Mouse (Mus musculus) limb, embryonic 13.5 days (tissue): ENCODE results near the gene Bnc2. TPM values are rescaled to one million over a fixed set of nuclear protein-coding genes. Genes with fewer than 3 reads are reported as not detected.
A peak's percentile ranks its signal among the peaks of the same experiment; 100 is the strongest.

Source experiments
- ATAC-seq: fragments of 200-750 bp; cut with Nextera tagmentation; 2 replicates; pipeline ENCODE4 v1.8.0; 2017; ENCODE audit warnings: low read depth, moderate number of reproducible peaks, moderate TSS enrichment; ENCODE audit not compliant: low FRiP score
- H3K27ac ChIP-seq: fragments of 300-500 bp; sonication (generic); 2 replicates; pipeline ENCODE4 v1.5.1; 2015; ENCODE audit warnings: inconsistent platforms, mild to moderate bottlenecking, moderate library complexity
- H3K27me3 ChIP-seq: fragments of 300-500 bp; sonication (generic); 2 replicates; pipeline ENCODE4 v1.6.1; 2015; ENCODE audit warnings: mild to moderate bottlenecking, inconsistent platforms
- H3K36me3 ChIP-seq: fragments of 300-500 bp; sonication (generic); 2 replicates; pipeline ENCODE4 v1.6.1; 2015; ENCODE audit warnings: inconsistent platforms, mild to moderate bottlenecking, moderate library complexity
- H3K4me1 ChIP-seq: fragments of 300-500 bp; sonication (generic); 2 replicates; pipeline ENCODE4 v1.6.1; 2015; ENCODE audit warnings: inconsistent platforms
- H3K4me2 ChIP-seq: fragments of 300-500 bp; sonication (generic); replicated peaks from 2 replicates; pipeline ENCODE4 v1.6.1; 2015; ENCODE audit warnings: inconsistent platforms, mild to moderate bottlenecking, moderate library complexity
- H3K4me3 ChIP-seq: fragments of 300-500 bp; sonication (generic); 2 replicates; pipeline ENCODE4 v1.5.1; 2015; ENCODE audit warnings: moderate library complexity, mild to moderate bottlenecking, inconsistent platforms
- H3K9ac ChIP-seq: fragments of 300-500 bp; sonication (generic); 2 replicates; pipeline ENCODE4 v1.6.1; 2015; ENCODE audit warnings: mild to moderate bottlenecking, inconsistent platforms
- H3K9me3 ChIP-seq: fragments of 300-500 bp; sonication (generic); 2 replicates; pipeline ENCODE4 v1.6.1; 2016; ENCODE audit warnings: inconsistent platforms
- WGBS: fragments of 180-500 bp; shearing (Covaris S2); methylation state at CpG from one replicate; pipeline ENCODE4 v1.1.7; 2015; 5-methylcytosine and 5-hydroxymethylcytosine counted together
- polyA plus RNA-seq: library from polyadenylated mRNA; unstranded; fragments of >200 nt; fragmentation: Nextera tagmentation; extraction: Ambion mirVana; gene quantifications from 2 replicates; pipeline ENCODE4 v1.2.1, GENCODE M21; 2015

Gene Bnc2
- polyA plus RNA-seq, 1 experiment from 2014 or later = 38.7 TPM

DNA sequence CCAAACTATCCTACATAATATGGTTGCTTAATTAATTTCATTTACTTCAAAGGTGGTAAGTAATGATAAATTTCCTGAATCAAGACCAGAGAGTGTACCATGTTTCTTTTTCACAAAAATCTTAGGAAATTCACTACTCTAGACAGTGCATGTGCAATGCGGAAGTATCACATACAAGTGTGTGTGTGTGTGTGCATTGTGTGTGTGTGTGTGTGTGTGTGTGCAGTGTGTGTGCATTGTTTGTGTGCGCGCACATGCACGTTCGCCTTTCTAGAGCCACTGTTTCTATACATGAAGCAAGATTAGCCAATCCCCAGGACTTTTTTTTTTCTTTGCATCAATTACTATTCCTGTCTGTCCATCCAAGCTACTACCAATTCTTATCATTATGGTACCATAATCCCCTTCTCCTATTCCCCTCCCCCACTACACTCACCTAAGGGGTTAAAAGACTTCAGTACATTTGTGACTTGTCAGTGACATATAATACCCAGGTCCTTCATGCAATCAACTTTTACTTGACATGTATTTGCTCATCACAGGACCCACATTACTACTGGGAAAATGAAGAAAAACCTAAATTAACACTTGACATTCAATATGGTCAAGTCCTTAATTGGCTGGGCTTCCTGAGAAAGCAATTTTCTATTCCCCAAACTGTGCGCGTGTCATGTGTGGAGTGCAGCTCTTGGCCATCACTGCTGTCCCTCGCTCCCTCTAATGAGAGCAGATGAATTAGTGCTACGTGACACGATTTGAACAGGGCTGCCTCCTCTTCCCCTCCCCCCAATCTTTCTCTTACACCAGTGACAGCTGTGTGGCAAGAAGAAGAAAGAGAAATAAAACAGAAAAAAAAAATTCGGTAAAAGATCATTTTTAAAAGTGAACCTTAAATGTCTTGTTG is 145.9 kb downstream of the Bnc2 start:
- 77% methylated on average over 11 of the region's 11 CpGs for WGBS
- Histone ChIP-seq H3K4me1 (peaks cover 19% of the 10 kb centered on the region), H3K4me2 (no peak overlapping the region), H3K9me3 (no peaks in the 10 kb centered on the region), H3K27me3 (peaks cover 4% of the 10 kb centered on the region; the same call in 1 of the 2 replicates), H3K9ac (no peak overlapping the region), H3K4me3 (no peak overlapping the region), H3K27ac (no peak overlapping the region), H3K36me3 (no peaks in the 10 kb centered on the region)
- ATAC-seq = no peak

DNA sequence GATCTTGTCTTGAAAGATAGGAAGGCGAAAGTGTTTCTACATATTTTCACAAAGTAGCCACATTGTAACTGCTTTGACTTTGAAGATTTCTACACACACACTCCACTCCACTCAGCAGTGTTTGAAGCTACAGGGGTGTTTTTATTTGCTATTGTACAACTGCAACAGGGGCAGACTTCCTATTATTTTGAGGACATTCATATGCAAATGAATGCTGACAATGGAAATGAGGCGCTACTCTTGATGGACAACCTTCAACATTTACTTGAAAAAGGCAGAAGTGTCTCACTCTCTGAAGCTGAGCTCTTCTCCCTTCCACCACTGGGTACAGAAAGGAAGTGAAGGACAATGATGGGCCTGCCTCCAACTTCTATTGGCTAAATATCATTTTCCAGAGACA is 146.7 kb downstream of the Bnc2 start:
- Histone ChIP-seq H3K4me3 (no peak overlapping the region), H3K27ac (no peak overlapping the region), H3K9ac (no peak overlapping the region), H3K4me1 (peaks cover 27% of the 10 kb centered on the region), H3K27me3 (peaks cover 4% of the 10 kb centered on the region; the same call in 1 of the 2 replicates), H3K36me3 (no peaks in the 10 kb centered on the region), H3K9me3 (no peaks in the 10 kb centered on the region), H3K4me2 (no peak overlapping the region)
- WGBS = 84% methylated on average over 2 of the region's 2 CpGs
- ATAC-seq = no peak

DNA sequence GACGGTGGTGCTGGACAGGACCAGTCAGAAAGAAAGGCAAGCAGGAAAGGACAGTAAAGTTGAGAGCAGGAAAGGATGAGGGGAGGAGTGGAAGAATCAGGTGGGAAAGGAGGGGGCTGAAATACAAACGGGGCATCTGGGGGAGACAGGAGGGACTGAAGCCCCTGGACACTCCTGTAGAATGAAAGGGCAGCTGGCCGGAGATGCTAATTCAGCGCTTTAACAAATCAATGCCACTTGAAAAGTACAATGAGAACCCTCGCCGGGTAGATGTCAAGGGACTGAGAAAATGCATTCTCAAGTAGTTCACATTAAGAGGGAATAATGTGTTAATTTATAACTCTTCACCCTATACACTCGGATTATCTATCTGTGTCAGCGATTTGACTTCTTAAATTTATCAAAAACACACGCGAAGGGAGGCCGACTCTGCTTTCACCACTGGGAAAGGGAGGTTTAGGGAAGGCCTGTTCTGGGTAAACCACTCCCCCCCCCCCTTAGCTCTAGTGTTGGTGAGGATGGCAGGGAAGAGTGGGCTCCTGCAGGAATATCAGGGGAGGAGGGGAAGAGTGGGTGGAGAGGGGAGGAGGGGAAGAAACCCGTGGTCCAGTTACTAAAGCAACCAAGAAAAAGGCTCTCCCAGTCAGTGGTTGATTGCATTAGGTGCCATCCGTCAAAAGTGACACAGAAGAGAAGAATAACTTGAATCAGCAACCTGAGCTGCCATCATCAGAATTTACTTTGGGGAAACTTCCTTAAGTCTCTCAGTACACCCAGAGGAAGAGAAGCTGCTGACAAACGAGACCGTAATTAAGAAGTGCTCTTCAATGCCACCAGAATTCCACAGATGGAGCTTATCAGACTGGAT is 147.8 kb downstream of the Bnc2 start:
- Histone ChIP-seq H3K4me2 (no peak overlapping the region), H3K9ac (no peak overlapping the region), H3K4me1 (peaks cover 36% of the 10 kb centered on the region), H3K9me3 (no peaks in the 10 kb centered on the region), H3K4me3 (no peak overlapping the region), H3K27me3 (peaks cover 4% of the 10 kb centered on the region; the same call in 1 of the 2 replicates), H3K27ac (no peak overlapping the region), H3K36me3 (no peaks in the 10 kb centered on the region)
- WGBS = 32% methylated on average over 15 of the region's 15 CpGs
- no peak for ATAC-seq

DNA sequence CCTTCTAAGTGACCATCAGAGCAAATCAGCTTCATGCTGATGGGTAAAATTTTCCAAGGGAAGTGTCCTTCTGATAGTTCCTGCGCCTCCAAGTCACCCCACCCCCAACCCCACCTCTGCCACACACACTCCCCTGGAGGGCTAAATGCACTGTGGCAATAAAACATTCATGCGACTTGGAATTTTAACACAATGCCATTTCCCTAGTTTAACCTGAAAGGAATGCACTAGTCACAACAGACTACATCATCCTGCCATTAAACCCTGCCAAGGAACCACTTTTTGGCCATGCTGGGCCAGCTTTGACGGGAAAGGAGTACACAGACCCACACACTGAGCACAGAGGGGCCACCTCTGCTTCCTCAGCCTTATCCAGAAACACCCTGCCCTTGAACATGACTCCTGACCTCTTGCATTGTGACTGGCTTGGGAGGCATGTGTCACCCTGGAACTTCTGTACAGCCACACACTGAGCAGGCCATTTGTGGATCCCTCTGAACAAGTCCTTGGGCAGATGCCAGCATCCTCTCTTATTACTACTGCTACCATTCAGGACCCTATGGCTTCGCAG is 151.3 kb downstream of the Bnc2 start:
- Histone ChIP-seq H3K9me3 (no peaks in the 10 kb centered on the region), H3K36me3 (no peaks in the 10 kb centered on the region), H3K4me1 (peaks cover 36% of the 10 kb centered on the region), H3K27me3 (peaks cover 4% of the 10 kb centered on the region; the same call in 1 of the 2 replicates), H3K27ac (peak overlapping the region; percentile 83), H3K4me2 (peak overlapping the region; percentile 42), H3K9ac (peak overlapping the region; percentile 50), H3K4me3 (no peak overlapping the region)
- ATAC-seq = peak; percentile 69
- 19% methylated on average over 4 of the region's 4 CpGs for WGBS

DNA sequence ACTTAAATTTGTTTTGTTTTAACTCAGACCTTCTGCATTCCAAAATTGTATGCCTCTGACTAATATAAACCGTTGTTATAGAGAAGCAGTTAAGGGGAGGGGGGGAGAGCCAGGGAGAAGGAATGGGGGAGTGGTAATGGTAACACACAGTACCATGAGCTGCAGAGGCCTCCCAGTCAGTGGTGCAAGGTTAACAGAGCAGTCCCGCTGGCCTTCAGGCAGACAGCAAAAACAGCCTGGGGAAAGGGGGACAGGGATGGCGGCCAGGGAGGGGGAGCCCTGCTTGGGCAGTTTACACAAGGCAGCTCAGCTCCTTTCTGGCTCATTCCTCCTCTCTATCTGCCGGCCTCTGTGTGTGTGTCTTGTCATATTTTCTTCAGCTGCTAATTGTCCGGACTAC is 151.9 kb downstream of the Bnc2 start:
- Histone ChIP-seq H3K4me3 (no peak overlapping the region), H3K9ac (peak overlapping the region; percentile 50), H3K27ac (peak overlapping the region; percentile 83), H3K36me3 (no peaks in the 10 kb centered on the region), H3K9me3 (no peaks in the 10 kb centered on the region), H3K4me1 (peaks cover 36% of the 10 kb centered on the region), H3K4me2 (peak overlapping the region; percentile 42), H3K27me3 (peaks cover 4% of the 10 kb centered on the region; the same call in 1 of the 2 replicates)
- peak; percentile 75; the same call in 1 of the 2 replicates for ATAC-seq
- 8% methylated on average over 5 of the region's 5 CpGs for WGBS

DNA sequence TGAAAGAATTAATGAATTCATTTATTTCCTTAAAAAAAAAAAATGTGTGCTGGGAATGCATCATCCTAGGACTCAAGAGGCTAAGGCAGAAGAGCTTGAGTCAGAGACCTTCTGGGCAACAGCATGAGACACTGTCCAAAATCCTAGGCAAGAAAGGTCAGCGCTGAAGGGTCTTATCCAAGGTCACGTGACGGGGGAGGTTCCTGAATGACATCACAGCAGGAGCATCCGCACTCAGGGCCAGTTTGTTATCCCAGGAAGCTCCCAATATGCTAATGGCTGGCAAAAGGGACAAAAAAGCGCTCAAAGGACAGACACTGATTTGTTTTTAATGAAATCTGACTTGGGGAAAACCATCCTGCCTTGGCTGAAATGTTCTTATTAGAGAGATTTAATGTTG is 153.5 kb downstream of the Bnc2 start:
- no peaks in the 10 kb centered on the region for H3K9me3 ChIP-seq
- H3K27ac ChIP-seq = no peak overlapping the region
- no peaks in the 10 kb centered on the region for H3K27me3 ChIP-seq
- H3K9ac ChIP-seq = no peak overlapping the region
- WGBS = 89% methylated on average over 5 of the region's 5 CpGs
- H3K4me3 ChIP-seq = no peak overlapping the region
- H3K4me2 ChIP-seq = no peak overlapping the region
- no peaks in the 10 kb centered on the region for H3K36me3 ChIP-seq
- no peak for ATAC-seq
- peaks cover 25% of the 10 kb centered on the region for H3K4me1 ChIP-seq

DNA sequence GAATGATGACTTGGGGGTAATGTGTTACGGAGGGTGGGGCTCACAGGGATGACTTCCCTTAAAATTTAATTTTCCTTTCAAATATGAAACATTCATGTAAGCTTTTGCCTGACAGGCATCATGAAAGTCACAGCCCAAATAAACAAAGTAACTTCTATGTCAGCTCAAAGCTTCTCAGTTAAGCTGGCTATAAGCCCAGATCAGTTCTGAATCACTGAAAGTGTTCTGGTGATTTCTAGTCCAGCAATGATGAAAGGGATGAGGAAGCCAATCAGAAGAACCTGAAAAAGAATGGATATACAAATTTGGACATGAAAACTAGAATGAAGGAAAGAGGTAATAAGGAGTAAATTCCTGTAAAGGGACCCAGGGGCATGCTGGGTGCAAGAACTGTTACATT is 164.6 kb downstream of the Bnc2 start:
- WGBS = 93% methylated on average over 1 of the region's 1 CpGs
- Histone ChIP-seq H3K27ac (peak overlapping the region; percentile 10; the same call in 1 of the 2 replicates), H3K27me3 (no peaks in the 10 kb centered on the region), H3K4me2 (no peak overlapping the region), H3K36me3 (no peaks in the 10 kb centered on the region), H3K9ac (no peak overlapping the region), H3K4me1 (peaks cover 15% of the 10 kb centered on the region), H3K4me3 (no peak overlapping the region), H3K9me3 (no peaks in the 10 kb centered on the region)
- ATAC-seq = no peak

DNA sequence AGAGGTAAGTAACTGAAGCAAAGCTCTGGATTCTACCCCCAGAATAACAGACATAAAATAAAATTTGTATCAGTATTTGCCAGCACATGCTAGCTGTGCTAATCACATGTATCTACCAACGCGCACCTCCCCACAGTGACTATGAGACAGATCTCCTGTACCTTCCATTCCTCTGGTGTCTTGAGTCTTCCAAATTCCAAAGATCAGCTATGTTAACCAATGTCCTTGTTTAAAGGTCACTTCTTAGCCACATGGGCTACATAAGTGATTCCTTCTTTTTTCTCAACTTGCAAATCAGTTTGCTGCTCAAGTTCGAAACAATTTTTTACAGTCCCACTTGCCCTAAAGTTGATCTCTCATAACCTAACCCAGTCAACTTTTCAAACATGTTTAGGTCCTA is 167.5 kb downstream of the Bnc2 start:
- no peak overlapping the region for H3K4me2 ChIP-seq
- WGBS = 88% methylated on average over 3 of the region's 3 CpGs
- no peak for ATAC-seq

DNA sequence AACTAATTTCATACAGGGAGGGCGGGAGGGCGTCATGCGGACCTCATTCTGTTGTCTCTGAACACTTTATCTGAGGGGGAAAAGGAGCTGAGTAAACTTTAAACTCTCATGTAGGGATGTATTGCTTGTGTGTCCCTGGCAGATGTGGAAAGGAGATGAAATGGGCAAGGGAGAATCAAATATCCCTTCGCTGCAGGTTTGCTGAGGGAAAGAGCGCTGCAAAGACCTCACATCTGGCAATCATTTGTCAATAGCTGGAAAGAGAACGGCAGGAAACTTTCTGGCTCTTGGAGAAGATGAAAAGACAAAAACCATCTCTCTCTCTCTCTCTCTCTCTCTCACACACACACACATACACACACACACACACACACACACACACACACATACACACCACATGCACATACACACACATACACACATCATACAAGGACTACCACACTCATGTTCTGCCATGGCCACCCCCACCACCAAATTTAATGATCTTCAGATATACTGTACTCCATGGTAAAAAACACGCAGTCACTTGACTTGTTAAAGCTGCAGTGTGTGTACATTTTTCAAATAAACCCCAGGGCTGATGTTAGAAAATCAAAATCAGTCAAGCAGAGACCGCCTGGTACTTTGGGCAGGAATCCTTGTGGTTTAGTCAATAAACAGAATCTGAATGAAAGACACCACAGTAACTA is 172.3 kb downstream of the Bnc2 start:
- Histone ChIP-seq H3K27ac (peak overlapping the region; percentile 61; the same call in 1 of the 2 replicates), H3K4me1 (peaks cover 48% of the 10 kb centered on the region), H3K27me3 (no peaks in the 10 kb centered on the region), H3K36me3 (no peaks in the 10 kb centered on the region), H3K4me2 (peak overlapping the region; percentile 41), H3K9me3 (no peaks in the 10 kb centered on the region), H3K9ac (no peak overlapping the region), H3K4me3 (no peak overlapping the region)
- WGBS = 30% methylated on average over 8 of the region's 8 CpGs
- ATAC-seq = peak; percentile 76

More for the DNA sequence above, 167.5 kb downstream of the Bnc2 start:
- Histone ChIP-seq H3K27ac (no peak overlapping the region), H3K4me3 (no peak overlapping the region), H3K9me3 (no peaks in the 10 kb centered on the region), H3K4me1 (peaks cover 32% of the 10 kb centered on the region), H3K36me3 (no peaks in the 10 kb centered on the region), H3K9ac (no peak overlapping the region), H3K27me3 (no peaks in the 10 kb centered on the region)

DNA sequence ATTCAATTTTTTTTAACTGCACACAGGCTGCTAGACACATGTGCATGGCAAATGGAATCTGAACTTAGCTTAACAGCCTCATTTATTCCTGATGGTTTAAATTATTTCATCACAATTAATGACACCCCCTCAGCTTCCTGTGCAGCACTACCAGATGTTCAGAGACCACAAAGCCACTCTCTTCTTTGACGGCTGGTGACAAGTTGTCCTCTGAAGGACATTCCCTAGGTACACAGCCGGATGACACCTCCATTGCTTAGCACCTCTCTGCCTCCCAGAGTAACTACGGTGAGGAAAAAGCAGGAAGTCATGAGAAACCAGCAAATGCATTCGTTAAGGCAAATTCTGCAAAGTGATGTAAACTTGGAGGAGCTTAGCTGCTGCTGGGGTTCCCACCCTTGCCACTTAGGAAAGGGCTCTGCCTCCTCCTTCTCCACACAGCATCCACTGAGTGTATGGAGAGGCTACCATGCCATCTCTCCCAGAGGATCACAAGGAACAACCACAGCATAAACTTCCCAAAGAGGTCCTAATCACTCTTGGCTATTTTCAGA is 174.2 kb downstream of the Bnc2 start:
- 0 out of 2 replicates have a peak, but pooled peaks have one; percentile 34 for ATAC-seq
- Histone ChIP-seq H3K4me2 (peak overlapping the region; percentile 54), H3K9me3 (no peaks in the 10 kb centered on the region), H3K27ac (peak overlapping the region; percentile 63), H3K27me3 (no peaks in the 10 kb centered on the region), H3K4me1 (peaks cover 52% of the 10 kb centered on the region), H3K9ac (0 out of 2 replicates have a peak overlapping the region, but pooled peaks have one; percentile 4), H3K36me3 (no peaks in the 10 kb centered on the region), H3K4me3 (peak overlapping the region; percentile 8; the same call in 1 of the 2 replicates)
- WGBS = 8% methylated on average over 4 of the region's 4 CpGs

DNA sequence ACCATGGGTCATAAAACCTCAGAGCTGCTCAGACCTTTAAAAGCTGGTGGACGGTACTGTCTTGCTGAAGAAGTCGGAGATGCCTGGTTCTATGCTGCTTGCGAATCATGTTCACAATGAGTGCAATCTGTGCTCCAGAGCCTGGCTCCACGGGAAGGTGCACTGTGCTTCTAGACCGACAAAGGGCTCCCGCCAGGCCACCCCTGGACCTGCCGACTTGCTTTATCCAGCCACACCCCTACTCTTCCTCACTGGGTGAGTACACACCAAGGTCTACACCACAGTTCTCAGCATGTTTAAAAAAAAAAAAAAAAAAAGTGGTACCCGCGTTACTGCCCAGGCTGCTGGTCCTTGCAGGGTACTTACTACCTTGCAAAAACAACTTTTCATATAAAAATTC is 174.8 kb downstream of the Bnc2 start:
- Histone ChIP-seq H3K27me3 (no peaks in the 10 kb centered on the region), H3K4me1 (peaks cover 52% of the 10 kb centered on the region), H3K4me2 (peak overlapping the region; percentile 54), H3K9me3 (no peaks in the 10 kb centered on the region), H3K4me3 (peak overlapping the region; percentile 8; the same call in 1 of the 2 replicates), H3K27ac (peak overlapping the region; percentile 75; the same call in 1 of the 2 replicates), H3K36me3 (no peaks in the 10 kb centered on the region), H3K9ac (peak overlapping the region; percentile 13; the same call in 1 of the 2 replicates)
- peak; percentile 41 for ATAC-seq
- WGBS = 29% methylated on average over 9 of the region's 9 CpGs
